Mouse (Mus musculus): ENCODE data around the gene Uhrf1bp1l. TPM values are rescaled to one million over a fixed set of nuclear protein-coding genes. Genes with fewer than 3 reads are reported as not detected.

Uhrf1bp1l gene
- polyA plus RNA-seq, 1 experiment from 2014 or later: 31.2 TPM

Other genes starting within 250 kb of the Uhrf1bp1l start
- gene Nr1h4, start 211.4 kb upstream of the Uhrf1bp1l start, polyA plus RNA-seq (2016; fragmentation: Nextera tagmentation; extraction: Ambion mirVana): not detected in 2 replicates
- 0.07 TPM in 1 of 2 replicates, not detected in the other for gene Slc17a8, start 123.7 kb upstream of the Uhrf1bp1l start, polyA plus RNA-seq (2016; fragmentation: Nextera tagmentation; extraction: Ambion mirVana)
- 7.8 and 8.5 TPM in 2 replicates for gene Scyl2, start 58.7 kb upstream of the Uhrf1bp1l start, polyA plus RNA-seq (2016; fragmentation: Nextera tagmentation; extraction: Ambion mirVana)
- 37.5 and 38.3 TPM in 2 replicates for gene Actr6, start 12.7 kb upstream of the Uhrf1bp1l start, polyA plus RNA-seq (2016; fragmentation: Nextera tagmentation; extraction: Ambion mirVana)
- 2.8 and 3.1 TPM in 2 replicates for gene Anks1b, start 128.5 kb downstream of the Uhrf1bp1l start, polyA plus RNA-seq (2016; fragmentation: Nextera tagmentation; extraction: Ambion mirVana)

Measured in forebrain, embryonic 10.5 days (tissue).